Mouse (Mus musculus): ENCODE results near the gene Tex13c2. TPM values are rescaled to one million over a fixed set of nuclear protein-coding genes. Genes with fewer than 3 reads are reported as not detected.

The Tex13c2 gene
- total RNA-seq (2021), result under 1 TPM; 0.74 to 0.76 TPM
- long read RNA-seq, experiment 1, result 0 reads
- long read RNA-seq, experiment 2, result 0 reads

DNA sequence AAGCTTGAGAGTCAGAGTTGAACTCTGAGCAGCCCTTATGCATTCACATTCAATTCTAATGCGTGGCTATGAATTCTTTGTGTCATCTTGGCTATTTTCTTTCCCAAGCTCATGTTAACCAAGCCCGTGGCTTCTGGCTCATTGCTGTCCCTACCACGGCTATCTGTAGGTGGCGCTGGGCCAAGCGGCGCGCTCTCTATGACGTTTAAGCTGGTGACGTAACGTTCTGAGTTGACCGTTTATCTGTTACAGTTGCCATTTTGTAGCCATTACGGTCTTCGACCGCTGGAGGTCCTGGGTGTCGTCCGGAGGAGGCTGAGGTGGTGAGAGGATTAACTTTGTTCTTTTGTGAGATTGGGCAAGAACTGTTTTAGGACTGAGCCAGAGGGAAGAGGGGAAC is at the start of gene Tex13c2:
Tex13c2 (plus strand) TSS at position 246 of the 400 bp plus-strand sequence.
- DNase-seq (ENCODE audit: low spot score in 2 of 2), result no peak

DNA sequence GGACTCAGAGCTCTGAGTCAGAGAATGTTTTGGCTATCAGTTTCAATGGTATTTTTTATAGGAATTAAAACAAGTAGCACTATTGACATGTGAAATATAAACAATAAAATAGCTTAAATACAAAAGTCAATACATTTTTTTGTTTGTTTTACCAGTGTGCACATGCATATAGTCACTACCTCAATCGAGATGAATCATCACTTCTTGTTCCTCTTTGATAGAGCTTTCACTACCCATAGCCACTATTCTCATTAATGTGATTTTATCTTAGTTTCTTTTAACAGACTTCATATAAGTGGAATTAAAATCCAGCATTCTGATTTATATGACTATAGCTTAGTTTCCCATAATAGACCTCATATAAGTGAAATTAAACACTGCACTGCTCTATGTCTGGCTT is 39.2 kb upstream of the Tex13c2 start:
- DNase-seq (ENCODE audit: low spot score in 2 of 2), result no peak

DNA sequence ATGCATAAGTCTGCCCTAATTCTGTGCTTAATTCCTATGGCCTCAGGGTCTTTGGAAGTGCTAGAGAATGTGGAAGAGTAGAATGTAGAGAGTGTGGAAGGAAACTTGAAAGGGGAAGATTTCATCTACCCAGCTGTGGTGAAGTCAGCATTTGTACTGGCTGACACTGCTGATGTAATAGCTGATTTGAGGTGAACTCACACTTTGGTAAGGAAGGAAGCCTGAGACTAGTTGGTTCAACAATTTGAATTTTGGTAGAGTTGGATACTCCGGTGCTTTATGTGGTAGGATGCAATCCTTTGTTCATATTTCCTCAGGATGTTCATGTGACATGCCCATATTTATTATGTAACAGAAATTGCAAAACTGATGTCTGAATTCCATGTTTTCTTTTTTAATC is 36.5 kb upstream of the Tex13c2 start:
- DNase-seq (ENCODE audit: low spot score in 2 of 2), result no peak

DNA sequence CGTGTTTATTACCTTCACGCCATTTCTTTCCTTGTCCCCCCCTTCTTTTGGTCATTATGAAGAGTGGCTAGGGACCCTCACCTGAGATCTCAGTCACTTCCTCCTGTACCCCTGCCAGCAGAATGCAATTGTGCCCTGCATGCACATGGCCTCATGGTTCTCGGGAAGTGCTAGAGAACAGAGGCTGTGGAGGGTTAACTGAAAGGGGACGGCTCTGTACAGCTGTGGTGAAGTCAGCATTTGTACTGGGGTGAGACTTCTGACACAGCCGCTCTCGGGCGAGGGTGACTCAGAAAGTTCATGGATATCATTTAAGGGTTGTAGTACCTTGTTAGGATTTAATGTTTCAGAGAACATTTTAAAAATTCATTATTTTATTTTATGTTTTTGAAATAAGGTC is 35.0 kb upstream of the Tex13c2 start:
- no peak for DNase-seq (ENCODE audit: low spot score in 2 of 2)

DNA sequence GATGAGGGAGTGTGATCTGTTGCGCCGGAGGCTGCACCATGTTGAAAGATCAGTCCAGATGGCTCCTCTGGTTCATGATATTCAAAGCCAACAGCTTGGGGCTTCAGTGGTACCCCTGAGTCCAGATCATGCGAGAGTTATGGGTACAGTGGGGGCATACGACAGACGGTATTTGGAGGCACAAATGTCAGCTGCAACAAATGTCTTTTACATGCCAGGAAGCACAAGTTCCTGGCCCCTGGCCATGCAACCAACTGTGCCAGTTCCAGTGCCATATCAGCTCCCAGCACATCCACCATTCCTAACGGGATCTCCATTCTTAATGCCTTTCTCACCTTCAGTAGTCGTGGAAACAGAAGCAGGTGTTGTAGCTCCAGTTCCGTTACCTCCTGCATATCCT is 845 bp downstream of the Tex13c2 start:
- peak; percentile 9 to 54 for DNase-seq (ENCODE audit: low spot score in 2 of 2)

DNA sequence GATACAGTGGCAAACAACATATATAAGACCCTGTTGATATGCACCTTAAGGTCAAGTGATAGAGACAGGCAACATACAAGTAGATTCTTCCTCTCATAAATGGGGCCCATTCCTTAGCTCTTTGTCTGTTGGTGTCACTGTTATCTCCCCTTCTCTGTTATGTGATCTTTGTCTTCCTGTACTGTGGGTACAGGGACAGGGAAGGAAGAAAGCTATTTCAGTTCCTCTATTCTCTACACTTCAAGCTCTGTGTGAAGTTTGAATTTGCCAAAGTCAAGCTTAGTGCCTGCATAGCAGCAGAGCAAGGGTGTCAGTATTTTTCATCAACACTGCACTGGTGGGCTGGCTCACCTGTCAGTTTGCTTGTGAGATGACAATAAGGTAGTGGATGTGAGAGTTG is 11.0 kb downstream of the Tex13c2 start:
- no peak for DNase-seq (ENCODE audit: low spot score in 2 of 2)

DNA sequence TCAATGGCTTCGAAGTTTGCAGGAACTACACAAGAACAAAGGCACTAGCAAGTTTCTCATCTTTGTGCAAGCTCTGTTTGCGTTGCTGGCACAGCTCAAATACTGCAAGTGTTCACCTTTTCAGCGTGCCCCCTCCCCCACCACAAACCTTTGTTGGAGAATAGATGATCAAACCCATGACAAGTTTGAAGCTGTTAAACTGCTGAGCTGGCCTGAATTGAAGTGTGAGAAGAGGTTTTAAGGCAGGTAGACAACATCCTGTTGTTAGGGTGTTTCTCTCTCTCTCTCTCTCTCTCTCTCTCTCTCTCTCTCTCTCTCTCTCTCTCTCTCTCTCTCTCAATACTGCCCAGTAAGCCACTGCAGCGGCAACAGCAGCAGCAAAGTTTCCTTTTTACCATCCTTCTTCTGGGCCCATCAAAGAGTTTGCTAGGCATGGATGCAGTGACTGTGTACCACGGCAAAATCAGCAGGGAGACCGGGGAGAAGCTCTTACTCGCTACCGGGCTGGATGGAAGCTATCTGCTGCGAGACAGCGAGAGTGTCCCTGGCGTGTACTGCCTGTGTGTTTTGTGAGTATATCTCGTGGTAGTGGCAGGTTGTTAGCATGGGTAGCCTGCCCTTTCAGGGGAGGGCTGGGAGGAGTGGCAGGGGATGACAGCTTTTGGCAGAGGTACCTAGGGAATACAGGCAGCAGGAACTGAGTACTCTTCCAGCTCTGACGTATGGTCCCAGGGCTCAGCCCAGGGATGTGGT is 13.0 kb downstream of the Tex13c2 start, which contains the start of gene Sh2d1a:
Sh2d1a (plus strand) TSS at position 163 of the 753 bp plus-strand sequence.
- DNase-seq (ENCODE audit: low spot score in 2 of 2), result no peak

DNA sequence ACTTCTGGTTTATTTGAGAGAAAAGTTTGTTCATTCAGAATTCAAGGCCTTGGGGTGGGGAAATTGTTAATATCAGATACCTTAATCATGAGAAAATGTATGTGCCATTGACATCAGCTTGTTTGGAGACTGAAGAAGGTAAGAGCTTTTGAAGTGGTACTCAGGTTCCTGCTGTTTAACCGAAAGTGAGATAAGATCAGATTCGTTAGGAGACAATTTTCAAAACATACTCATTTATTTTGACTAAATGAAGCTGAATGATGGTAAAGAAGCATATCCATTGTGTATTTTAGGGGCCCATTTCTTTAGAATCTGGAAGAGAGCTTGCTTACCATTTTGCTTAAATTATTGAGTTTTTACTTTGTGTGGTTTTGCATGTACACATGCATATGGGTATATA is 21.6 kb downstream of the Tex13c2 start:
- no peak for DNase-seq (ENCODE audit: low spot score in 2 of 2)

DNA sequence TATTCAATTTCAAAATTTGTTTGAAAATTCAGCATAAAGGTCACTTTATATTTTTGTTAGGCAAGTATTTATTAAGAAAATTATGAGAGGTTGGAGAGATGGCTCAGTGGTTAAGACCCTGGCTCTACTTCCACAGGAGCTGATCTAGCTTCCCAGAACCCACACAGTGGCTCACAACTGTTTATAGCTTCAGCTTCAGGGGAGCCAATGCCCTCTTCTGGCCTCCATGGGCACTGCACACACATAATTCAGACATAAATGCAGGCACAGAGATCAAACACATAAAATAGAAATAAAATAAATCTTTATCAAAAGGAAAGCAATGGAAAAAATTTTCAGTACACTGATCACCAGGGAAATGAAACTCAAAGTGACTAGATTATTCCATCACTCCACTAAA is 23.1 kb downstream of the Tex13c2 start:
- no peak for DNase-seq (ENCODE audit: low spot score in 2 of 2)

DNA sequence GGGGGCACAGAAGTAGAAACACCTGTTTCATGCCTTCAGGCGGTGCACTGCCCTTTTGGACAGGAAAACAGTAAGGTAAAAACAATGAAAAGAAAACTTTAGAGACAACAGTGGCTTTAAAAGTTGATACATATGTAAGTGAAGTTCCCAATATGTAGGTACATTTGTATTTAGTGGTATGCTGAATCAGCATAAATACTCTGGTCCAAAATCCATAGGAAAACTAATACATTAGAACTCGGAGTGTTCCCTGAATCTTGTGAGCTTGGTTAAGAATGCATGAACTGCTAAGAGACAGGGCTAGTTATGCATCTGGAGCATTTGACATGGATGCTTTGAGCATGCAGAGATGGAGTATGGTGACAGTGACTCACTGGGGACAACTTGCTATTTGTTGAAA is 33.4 kb downstream of the Tex13c2 start:
- DNase-seq (ENCODE audit: low spot score in 2 of 2), result no peak

DNA sequence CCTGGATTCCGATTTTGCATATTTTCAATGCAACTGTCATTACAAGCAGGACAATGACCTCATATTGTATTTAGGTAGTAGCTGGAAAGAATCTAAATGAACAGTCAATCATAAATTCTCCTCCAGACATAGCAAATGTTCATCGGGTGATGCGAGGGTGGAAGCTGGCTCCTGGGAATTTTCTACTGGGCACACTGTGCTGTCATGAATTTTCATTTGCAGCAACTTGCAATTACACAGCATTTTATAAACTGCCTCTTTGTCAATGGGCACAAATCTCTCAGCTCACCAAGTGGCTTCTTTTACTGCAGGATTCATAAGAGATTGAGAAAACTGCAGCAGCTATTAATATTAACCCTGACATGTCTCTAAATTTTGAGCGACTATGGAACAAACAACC is 41.2 kb downstream of the Tex13c2 start:
- peak in 1 of 2 experiments; percentile 38 for DNase-seq (ENCODE audit: low spot score in 2 of 2)

DNA sequence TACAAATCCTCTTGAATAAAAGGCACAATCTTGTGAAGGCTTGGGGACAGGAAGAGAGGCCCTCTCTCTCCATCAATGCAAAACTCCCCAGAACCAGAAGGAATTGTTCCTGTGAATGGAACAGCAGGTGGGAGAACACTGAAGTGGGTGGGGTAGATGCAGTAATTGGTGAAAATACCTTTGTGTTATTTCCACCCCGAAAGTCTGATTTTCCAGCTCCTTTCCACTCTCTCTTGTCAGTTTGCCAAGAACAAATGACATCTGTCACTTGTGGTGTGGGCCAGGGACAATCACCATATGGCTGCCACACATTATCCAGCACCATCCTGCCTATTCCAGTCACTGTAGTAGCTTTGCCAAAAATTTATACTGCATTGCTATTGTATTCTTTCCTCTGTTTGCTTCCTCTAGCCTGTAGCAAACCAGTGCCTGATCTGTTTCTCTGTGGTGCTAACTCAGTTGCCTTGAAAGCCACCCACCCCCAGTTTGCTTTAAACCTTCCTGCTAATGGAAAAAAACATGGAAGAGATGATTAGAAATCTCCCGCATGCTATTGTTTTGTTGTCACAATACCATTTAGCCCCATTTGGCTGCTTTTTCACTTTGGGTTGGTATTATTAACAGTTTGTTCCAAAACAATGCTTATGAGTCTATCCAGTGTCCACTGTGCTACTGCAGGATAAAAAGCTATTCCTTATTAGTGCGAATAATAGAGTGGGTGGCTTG is 50.7 kb downstream of the Tex13c2 start:
- DNase-seq (ENCODE audit: low spot score in 2 of 2), result peak; percentile 40 to 84

DNA sequence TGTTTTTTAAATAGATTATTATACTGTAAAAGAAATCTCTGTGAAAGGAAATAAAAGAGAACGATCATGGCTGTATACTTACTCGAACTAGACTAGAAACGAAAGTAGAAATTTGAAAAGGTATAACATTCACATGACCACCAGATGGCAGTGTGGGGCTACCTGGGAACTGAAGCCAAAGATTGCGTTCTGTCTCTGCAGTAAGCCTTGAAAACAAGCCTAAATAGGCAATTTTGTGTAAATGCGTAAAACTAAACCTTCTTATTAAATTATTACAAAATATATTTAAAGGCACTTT is 51.2 kb downstream of the Tex13c2 start:
- peak; percentile 43 to 85 for DNase-seq (ENCODE audit: low spot score in 2 of 2)

Other genes starting within 250 kb of the Tex13c2 start
- under 1 TPM in 1 of 2 experiments, not detected in 1; 0.44 TPM for gene Sh2d1a, start 12.8 kb downstream of the Tex13c2 start, total RNA-seq (2021)